Mouse (Mus musculus) liver, postnatal 0 days (tissue): Measurements from ENCODE around the gene Gpr161.

Experiments
- CTCF ChIP-seq: sonication (generic); IDR thresholded peaks from 2 replicates; pipeline ENCODE4 v1.5.1; 2016; ENCODE audit warnings: antibody characterized with exemption, low read depth
- EP300 ChIP-seq: IDR thresholded peaks from 2 replicates; pipeline ENCODE4 v1.6.1; 2016; ENCODE audit warnings: antibody characterized with exemption, low read depth, mild to moderate bottlenecking

GRCm38 (mm10) chr1:165332797-165333196 is 37.2 kb downstream of the Gpr161 start:
- TF ChIP-seq CTCF: no peak
- no peak for TF ChIP-seq EP300
